Mouse (Mus musculus): ENCODE results near the gene Plac1. TPM values are rescaled to one million over a fixed set of nuclear protein-coding genes. Genes with fewer than 3 reads are reported as not detected.

Gene Plac1
- total RNA-seq, 2 experiments from 2014 or later, result not detected

DNA sequence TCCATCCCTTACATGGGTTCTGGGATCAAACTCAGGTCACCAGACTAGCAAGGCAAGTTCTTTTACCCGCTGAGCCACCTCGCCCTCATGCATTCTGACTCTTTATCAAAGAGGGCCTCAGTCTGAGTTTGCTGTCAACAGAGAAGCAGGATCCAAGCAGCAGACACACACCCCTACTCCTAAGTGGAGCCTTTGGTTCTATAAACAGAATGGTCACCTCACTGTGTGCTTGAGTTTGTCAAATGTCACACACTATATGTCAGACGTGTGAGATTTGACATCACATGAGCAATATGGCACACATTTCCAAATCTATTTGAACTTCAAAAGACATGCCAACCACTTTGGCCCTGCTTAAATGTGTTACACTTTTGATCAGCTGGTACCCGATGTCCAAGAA lies 42.2 kb downstream of the Plac1 start:
- no peak for DNase-seq

DNA sequence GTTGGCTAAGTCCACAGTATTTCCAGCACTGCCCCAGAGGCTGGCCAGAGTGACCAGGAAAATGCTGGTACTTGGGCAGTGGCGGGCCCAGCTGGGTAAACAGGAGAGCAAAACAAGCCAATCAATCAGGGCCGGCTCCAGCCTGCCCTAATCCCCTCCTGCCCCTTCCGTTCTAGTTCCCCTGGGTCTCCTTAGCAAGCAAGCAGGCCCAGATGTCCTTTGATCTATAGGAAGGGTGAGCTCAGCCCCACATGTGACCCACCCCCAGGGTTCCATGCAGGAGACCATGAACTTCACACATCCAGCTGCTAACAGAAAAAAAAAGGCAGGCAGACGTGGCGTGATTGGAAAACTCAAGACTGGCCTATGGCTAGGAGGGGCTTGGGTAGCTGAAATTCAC lies 43.5 kb downstream of the Plac1 start:
- DNase-seq, result no peak

DNA sequence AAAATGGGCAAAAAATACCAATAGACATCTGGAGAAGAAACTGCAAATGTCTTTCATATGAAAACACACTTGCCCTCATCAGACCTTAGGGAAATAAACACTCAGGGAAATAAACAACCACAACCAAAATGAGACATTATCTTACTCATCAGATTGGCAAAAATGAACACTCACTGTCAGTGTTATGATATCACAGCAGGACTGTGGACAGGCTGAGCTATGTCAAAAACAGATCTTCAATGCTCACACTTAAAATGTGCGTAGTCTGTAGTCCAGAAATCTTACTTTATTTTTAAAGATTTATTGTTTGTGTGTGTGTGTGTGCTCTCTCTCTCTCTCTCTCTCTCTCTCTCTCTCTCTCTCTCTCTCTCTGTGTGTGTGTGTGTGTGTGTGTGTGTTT lies 51.2 kb downstream of the Plac1 start:
- no peak for DNase-seq

DNA sequence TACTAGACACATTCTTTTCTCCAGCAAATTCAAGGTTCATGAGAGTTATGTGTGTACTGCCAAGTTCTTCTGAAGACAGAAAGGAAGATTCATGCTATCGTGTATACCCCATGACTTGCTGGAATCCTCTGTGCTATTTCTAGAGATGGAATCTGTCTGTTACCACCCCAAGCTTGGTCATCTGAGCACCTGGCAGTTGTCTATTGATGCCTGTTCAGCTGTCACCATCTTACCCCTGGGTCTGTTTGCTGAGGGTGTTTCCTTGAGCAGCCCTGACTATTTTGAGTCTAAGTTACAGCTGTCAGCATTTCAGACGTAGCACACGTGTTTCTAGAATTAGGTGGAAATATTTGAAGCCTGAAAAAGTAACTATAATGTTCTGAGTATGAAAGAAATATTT lies 60.1 kb downstream of the Plac1 start:
- no peak for DNase-seq

DNA sequence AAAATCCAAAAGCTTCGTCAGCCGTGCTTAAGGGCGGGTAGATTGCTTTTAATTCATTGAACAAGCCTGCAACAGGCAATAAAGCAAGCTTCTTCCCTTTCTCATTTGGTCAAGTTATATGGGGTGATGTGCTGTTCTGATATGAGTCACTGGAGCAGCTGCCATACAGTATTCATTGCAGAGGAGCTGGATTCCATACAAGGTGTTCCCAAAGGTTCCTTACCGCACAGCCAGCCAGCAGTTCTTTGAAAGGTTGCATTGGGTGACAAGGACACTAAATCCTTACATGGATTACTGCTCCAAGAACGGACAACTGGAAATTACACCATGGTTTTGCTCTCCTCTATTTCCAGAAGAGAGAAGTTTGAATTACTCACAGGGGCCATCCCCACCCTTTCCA lies 63.6 kb downstream of the Plac1 start:
- DNase-seq, result no peak

DNA sequence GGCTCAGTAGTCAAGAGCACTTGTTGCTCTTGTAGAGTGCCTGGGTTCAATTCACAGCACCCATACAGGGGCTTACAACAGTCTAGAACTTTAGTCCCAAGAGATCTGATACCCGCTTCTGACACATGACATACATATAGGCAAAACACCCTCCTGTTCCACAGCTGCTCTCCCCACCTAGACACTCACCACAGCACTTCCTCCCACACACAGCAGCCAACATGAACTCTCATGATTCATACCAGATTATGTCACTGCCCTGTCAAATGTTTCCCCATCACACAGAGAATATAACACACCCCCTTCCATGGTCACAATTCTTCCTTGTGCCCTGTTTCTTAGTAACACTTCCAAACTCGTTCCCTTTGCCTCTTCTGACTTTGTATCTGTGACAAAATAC lies 71.3 kb downstream of the Plac1 start:
- no peak for DNase-seq

DNA sequence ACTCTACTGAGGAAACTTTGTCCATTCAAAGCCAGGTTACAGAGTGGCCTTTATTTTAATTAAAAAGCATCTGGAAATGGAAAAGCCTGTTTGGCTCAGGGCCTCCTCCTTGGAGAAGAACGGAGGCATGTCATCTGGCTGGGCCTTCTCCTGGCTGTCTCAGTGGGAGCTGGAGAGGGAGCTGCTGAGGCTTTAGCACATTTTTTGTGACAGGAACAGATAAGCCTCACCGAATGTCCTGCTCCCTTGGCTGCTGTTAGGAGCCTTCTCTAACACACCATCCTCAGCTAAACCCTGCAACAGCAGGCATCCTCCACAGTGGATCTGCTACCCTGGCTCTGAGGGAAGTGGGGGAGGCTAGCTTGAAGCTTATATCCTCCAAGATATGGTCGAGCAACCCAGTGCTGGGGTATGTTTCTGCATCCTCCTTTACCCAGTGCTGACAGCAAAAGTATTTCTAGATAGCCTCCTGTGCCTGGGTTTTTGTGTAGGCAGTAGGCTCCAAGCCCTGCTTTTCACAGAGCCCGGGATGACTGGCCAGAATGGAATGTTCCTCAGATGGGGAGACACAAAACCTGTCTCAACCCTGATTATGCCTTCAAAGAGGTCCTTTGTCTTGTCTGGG lies 72.9 kb downstream of the Plac1 start:
- DNase-seq, result no peak

DNA sequence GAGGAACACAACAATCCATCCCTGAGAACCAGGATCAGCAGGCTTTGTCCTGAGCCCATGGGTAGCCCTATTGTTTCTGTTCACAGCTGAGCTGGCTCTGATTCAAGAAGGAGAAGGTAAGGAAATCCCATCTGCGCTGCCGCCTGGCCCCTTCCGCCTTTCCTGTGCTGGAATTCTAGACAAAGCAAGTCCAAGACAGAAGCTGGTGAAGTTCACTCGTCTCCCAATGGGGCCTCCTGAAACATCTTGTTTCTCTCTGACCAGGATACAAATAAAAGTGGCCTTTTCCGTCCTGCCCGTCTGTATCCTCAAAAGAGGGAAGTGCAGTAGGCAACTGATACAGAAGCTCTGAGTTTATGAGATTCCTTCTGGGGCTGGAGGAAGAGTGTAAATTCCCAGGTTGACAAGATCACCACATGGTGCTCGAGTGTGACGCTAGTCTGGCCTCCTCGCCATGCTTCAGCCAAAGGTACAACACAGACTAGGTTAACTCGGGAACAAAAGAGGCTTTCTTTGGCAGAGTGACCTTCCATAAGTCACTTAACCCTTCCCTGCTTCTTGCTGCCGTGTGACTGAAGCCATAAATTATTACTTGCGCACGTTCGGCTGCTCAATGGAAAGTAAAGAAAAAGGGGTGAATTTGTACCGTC lies 73.5 kb downstream of the Plac1 start:
- no peak for DNase-seq

DNA sequence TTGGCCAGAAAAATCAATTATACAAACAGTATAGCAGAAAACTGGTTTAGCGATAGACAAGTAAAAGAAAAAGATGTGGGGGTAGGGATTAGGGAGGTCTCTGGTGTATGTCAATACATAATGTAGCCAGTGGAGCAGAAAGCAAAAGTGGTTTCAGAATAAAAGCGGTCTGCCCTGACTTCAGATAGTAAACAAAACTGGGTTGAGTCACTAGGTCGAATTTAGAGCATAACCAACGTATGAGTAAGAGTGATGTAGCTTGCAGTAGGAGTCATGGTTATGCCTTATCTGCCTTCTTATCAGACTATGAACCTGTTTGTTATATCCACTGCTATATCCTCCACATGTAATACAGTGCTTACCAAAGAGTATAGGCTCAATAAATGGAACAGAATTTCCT lies 77.3 kb downstream of the Plac1 start:
- no peak for DNase-seq

DNA sequence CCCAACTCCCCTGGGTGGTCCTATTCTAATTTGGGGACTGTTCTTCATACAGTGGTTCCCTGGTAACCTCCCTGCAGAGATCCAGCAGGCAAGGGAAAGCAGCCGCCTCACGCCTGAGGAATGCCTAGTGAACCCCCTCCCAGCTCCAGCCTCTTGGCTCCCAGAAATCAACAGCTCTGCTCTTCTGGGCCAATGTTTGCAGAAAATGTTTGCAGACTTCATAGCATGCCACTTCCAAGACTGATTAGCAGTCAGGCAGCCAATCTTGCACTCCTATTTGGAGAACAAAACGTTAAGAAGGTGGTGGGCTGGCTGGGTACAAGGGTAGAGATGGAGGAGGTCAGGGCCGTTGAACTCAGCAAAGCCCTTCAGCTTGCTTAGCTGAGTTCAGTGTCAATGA lies 78.3 kb downstream of the Plac1 start:
- no peak for DNase-seq

DNA sequence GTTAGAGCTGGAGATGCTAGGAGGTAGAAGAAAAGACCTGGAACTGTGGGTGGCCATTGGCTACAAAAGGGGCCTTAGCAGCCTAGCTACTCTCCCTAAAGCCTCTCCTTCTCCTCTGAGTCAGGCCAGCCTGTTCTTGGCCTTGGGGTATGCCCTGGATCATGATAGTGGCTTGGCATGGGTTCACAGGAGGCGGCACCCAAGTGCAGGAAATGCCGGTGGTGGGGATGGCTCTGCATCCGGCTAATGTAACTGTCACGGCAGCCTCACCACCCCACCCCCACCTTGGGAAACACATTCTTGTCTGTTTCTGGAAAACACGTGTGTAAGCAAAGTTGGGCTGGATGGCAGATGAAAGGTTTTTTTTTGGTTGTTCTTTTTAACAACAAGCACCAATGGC lies 78.8 kb downstream of the Plac1 start:
- no peak for DNase-seq

DNA sequence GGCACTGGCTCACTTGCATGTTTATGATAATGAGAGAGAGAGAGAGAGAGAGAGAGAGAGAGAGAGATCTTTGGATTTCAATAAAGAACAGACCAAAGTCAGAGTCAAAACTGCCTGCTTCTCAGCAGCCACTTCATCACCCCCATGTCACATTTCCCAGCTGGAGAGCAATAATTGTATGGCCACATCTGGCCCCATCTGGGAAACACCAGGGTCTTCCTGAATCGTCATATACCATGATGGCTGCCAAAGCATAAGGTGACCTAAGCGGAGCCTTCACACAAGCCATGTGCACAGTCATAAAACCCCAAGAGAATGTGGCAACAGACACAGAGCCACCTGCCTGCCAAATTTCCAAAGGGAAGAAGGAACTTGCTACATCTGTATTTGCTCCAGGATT lies 91.9 kb downstream of the Plac1 start:
- DNase-seq, result no peak

DNA sequence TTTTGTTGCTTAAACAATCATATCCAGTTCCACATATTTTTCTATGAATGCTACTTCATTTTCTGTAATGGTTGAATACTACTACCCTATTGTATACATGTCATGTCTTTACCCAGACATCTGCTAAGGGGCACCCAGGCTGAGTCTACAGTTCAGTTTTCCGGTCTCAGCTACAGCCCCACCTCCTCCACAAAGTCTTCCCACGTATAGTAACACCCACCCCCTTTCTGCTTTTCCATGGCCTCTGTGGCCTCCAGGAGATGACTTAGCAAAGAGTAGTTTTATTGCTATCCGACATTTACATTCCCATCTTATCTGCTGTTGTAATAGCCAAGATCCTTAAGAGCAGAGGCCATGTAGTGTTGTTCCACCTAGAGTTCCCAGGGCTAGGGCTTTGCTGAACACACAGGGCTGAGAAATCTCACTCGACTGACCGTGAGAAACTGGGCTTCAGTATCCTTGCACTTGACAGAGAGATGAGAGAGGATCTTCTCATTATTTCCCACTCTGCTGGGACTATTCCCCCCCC lies 93.5 kb downstream of the Plac1 start:
- DNase-seq, result no peak

DNA sequence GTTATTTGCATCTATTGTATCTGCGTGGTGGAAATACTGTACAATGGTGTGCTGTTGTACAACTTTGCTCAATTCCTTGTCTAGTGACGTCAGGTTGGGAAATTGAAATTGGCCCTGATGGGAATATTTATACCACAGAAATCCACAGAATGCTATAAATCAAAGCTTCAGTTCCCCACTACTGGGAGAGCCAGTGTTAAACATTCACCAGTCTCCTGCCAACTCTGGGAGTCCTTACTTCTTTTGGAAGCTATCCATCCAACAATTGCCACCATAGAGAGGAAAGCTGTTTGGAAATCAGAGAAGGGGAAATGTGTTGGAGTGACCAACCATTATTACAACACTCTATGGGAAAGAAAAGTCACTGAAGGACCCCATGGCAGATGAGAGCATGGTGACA lies 100.3 kb downstream of the Plac1 start:
- no peak for DNase-seq

DNA sequence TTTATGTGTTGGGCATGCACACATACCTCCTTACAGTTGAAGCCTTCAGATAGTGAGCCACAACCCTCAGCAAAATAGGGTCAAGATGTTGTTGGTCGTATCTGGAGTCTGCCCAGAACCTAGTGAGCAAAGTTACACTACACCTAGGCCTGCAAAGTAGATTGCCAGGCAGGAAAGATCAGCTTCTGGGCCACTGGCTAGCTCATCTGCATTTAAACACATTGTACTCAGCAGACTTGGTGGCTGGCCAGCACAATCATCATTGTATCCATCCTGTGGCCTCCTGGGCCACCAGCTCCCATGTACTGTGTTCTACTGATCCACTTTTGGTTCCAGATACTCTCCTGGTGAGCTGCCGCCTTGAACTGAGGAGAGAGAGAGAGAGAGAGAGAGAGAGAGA lies 102.8 kb downstream of the Plac1 start:
- DNase-seq, result no peak

DNA sequence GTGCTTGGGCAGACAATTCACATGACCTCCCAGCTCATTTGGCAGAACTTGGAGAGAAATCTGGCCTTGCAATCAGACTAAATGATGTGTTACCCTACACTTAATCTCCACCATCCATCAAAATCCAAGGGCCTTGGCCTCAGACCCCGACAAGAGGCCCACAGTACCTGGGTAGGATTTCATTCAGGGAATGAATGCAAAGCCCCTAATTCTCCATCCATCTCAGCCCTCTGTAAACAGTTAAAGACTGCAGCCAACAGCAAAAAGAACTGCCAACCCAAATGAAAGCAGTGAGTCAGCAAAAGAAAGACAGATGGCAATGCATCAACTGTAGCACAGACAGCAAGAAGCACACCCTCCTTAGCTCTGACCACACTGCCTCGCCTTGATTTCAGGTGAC lies 110.4 kb downstream of the Plac1 start:
- DNase-seq, result no peak

DNA sequence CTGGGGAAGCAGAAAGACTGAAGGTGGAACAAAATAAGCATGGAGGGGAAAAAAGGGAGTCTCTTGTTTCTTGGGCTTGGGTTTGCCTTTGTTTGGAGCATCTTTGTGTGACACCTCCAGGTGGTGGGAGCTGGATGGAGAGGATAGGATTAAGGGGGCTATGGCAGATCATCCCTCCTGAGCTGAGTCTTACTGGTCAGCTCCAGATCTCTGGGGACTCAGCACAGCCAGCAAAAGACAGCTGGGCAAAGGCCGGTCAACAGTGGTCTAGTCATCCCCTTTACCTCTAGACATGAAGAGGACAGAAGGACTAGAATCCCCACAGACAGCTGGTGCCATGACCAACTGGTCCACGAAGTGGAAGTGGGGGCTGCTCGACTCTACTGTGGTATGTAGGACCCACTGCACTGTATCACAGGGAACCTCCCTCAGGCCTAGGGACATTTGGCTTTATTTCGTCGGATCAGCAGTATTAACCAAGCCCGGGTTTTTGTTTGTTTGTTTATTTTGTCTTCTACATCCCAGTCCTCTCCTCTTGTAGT lies 113.3 kb downstream of the Plac1 start:
- DNase-seq, result no peak

DNA sequence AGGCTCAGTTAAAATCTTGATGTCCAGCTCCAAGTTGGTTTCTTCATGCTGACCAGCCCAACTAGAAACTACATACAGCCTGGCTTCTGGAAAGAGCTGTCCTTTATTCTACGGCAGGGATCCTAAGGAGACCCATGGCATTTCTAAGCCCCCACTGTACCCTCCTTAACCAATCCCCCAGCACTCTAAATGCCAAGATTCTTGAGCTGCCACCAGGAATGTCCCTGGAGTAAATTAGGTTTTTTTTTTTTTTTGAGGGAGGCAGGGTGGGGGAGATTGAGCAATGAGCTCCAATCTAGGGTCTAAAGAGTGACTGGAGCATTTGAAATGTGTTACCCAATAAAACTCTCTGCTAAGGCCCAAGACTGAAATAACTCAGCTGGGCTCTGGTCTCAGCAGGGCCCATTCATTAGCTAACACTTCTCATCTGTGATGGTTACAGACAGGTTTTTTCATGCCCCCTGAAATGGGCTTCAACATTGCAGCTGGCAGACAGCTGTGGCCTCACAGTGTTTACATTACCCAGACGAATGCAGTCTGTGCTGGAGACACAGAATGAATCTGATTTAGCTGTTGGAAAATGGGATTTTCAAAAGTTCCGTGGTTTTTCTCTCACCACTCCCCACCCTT lies 114.0 kb downstream of the Plac1 start:
- DNase-seq, result no peak

DNA sequence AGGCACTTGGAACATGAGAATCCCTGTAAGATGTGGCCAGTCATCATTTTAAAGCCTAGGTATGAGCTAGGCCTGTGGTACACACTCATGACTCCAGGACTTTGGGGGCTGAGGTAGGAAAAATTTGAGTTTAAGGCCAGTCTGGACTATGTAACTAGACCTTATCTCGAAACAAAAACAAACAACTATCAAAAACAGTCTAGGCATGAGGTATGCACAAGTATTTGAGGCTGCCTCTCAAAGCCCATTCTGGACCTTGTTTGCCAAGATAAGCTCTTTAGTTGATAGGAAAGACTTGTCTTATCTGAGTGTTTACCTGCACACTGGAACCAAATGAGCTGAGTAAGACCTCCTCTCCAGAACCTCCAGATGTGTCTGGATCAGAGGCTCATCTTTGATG lies 116.3 kb downstream of the Plac1 start:
- DNase-seq, result no peak

DNA sequence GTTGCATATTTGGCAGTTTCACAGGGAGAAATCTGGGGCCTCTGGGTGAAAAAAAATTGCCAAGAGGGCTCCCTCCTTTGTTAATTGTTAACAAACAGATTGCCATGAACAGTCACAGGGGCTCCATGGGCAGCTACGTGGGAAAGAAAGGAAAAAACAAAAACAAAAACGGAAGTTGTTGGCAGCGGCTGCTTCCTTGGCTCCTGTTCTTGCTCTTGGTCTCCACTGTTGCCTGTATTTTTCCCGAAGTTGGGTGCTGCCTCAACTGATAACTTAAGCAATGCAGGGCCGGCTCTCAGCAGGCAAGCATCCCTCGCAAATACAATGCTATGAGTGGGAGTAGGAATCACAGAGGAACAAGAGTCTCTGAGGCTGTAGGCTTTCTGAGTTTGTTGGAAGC lies 121.3 kb downstream of the Plac1 start:
- no peak for DNase-seq

DNA sequence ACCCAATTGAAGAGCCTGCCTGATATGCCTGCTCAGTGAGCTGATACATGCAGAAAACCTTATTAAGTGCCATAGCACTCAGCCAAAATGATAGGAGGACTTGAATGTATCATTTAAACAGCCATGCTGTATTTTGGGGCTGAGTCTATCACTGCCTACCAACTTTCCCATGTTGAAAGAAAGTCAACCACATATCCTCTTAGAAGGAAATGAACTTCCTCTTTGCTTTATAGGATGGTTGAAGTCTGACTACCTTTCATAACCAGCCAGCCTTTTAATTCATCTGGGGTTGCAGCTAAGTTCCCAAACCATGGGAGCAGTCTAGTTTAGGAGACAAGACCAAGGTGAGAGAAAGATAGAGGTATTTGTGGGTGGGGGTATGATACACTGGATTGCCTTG lies 121.9 kb downstream of the Plac1 start:
- no peak for DNase-seq

DNA sequence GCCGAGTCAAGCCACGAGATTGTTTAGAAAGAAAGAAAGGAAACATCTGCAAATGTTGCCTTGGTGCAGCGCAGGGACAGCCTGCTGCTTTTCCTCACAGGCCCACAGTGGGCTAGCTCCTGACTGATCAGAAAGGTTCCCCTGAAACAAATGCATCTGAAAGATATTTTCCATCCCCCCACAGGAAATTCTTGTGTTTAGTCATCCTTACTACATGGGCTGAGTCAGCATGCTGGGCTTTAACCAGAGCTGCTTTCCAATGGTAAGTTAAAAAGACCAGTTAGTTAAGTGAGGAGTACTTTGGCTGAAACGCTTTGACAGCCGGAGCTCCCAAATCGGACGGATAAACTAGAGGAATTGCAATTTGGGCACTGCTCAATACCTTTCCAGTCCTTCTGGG lies 124.9 kb downstream of the Plac1 start:
- DNase-seq, result no peak

DNA sequence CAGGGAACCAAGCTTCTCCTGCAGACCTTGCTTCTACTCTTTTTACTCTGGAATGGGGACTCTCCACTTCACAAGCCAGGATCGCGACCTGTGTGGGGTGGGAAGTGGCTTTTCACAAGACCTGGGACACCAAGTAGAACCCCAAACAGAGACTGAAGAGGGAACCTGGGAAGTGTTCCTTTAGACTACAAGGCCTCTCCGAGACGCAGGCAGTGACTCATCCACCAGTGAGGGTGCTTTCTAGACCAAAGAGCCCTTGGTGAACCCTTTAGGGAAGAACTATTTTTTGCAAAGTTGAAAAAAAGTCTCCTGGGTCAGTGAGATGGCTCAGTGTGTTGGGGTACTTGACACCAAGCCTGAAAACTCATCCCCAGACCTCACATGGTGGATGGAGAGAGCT lies 129.8 kb downstream of the Plac1 start:
- DNase-seq, result no peak

DNA sequence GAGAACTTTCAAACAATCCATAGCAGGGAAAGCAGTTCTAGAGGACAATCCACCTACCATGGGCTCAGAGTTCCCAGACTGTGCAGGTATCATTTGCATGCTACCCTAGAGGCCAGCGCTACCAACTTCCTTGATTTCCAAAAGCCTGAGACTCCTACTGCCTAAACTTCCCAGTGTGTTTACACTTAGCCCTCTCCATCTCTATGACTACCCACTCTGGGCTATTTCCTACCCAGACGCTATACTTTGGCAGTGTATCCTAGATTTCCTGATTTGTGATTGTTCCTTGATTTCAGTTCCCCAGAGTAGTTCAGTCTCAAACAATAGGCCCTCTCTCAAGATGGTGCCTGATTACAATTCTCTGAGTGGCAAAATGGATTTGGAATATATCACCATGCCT lies 132.8 kb downstream of the Plac1 start:
- DNase-seq, result no peak
